Mouse (Mus musculus) kidney, embryonic 14.5 days (tissue): ENCODE data around the gene Rae1. TPM values are rescaled to one million over a fixed set of nuclear protein-coding genes. Genes with fewer than 3 reads are reported as not detected.
A peak's percentile ranks its signal among the peaks of the same experiment; 100 is the strongest.

Source experiments
- ATAC-seq: fragments of 200-750 bp; cut with Nextera tagmentation; 2 replicates; pipeline ENCODE4 v1.8.0; 2017; ENCODE audit warnings: moderate number of reproducible peaks, mild to moderate bottlenecking, moderate TSS enrichment, moderate library complexity; ENCODE audit not compliant: low FRiP score, low TSS enrichment
- H3K27ac ChIP-seq: fragments of 300-500 bp; sonication (generic); 2 replicates; pipeline ENCODE4 v1.5.1; 2014; ENCODE audit warnings: low read depth, mild to moderate bottlenecking, low read length, moderate library complexity, mixed read lengths
- H3K27me3 ChIP-seq: fragments of 300-500 bp; sonication (generic); 2 replicates; pipeline ENCODE4 v1.6.1; 2014; ENCODE audit warnings: mild to moderate bottlenecking, low read length; ENCODE audit not compliant: control insufficient read depth, insufficient read depth
- H3K36me3 ChIP-seq: fragments of 300-500 bp; sonication (generic); 2 replicates; pipeline ENCODE4 v1.6.1; 2014; ENCODE audit warnings: low read length, mixed read lengths; ENCODE audit not compliant: control insufficient read depth, insufficient read depth
- H3K4me1 ChIP-seq: fragments of 300-500 bp; sonication (generic); 2 replicates; pipeline ENCODE4 v1.6.1; 2014; ENCODE audit warnings: low read length, mixed read lengths; ENCODE audit not compliant: control insufficient read depth, insufficient read depth
- H3K4me2 ChIP-seq: fragments of 300-500 bp; sonication (generic); replicated peaks from 2 replicates; pipeline ENCODE4 v1.6.1; 2014; ENCODE audit warnings: low read depth, mild to moderate bottlenecking, low read length
- H3K4me3 ChIP-seq: fragments of 300-500 bp; sonication (generic); 2 replicates; pipeline ENCODE4 v1.5.1; 2014; ENCODE audit warnings: mild to moderate bottlenecking, low read length
- H3K9ac ChIP-seq: fragments of 300-500 bp; sonication (generic); 2 replicates; pipeline ENCODE4 v1.6.1; 2014; ENCODE audit warnings: low read depth, mild to moderate bottlenecking, low read length, moderate library complexity
- H3K9me3 ChIP-seq: fragments of 300-500 bp; sonication (generic); 2 replicates; pipeline ENCODE4 v1.6.1; 2016; ENCODE audit warnings: low read length; ENCODE audit not compliant: control insufficient read depth
- WGBS: fragments of 180-500 bp; shearing (Covaris S2); extraction: QIAGEN DNeasy Blood & Tissue Kit; methylation state at CpG from one replicate; pipeline ENCODE4 v1.1.7; 2014; 5-methylcytosine and 5-hydroxymethylcytosine counted together
- polyA plus RNA-seq: library from polyadenylated mRNA; unstranded; fragments of >200 nt; fragmentation: Nextera tagmentation; extraction: Ambion mirVana; gene quantifications from 2 replicates; pipeline ENCODE4 v1.2.1, GENCODE M21; 2014

Rae1 gene
- 131 and 155 TPM in 2 replicates for polyA plus RNA-seq

- H3K36me3 ChIP-seq: peaks cover 23% of the 10 kb centered on the region
- no peaks in the 10 kb centered on the region for H3K9me3 ChIP-seq
- H3K4me1 ChIP-seq: peaks cover 13% of the 10 kb centered on the region
- peak; percentile 95 for ATAC-seq
- peak within 1 kb of the TSS; percentile 95 for H3K4me3 ChIP-seq
- peak within 1 kb of the TSS; percentile 86 for H3K27ac ChIP-seq
- WGBS: under 1% methylated on average over 45 of the region's 45 CpGs
- peak within 1 kb of the TSS; percentile 82 for H3K4me2 ChIP-seq
- peak within 1 kb of the TSS; percentile 94 for H3K9ac ChIP-seq
- H3K27me3 ChIP-seq: no peaks in the 10 kb centered on the region
These were observed at the start of gene Rae1 for GRCm38 (mm10) chr2:172999630-173000284. Rae1 (plus strand) TSS chr2:173000117.

GRCm38 (mm10) chr2:172950119-172950676 is 49.7 kb upstream of the Rae1 start:
- Histone ChIP-seq H3K27ac (no peak overlapping the region), H3K9me3 (peaks cover 4% of the 10 kb centered on the region; the same call in 1 of the 2 replicates), H3K4me1 (0 out of 2 replicates have a peak, but pooled peaks cover 3% of the 10 kb centered on the region), H3K27me3 (no peaks in the 10 kb centered on the region), H3K36me3 (no peaks in the 10 kb centered on the region), H3K9ac (no peak overlapping the region), H3K4me2 (no peak overlapping the region), H3K4me3 (no peak overlapping the region)
- 75% methylated on average over 9 of the region's 9 CpGs for WGBS
- no peak for ATAC-seq

- no peak overlapping the region for H3K27ac ChIP-seq
These were observed 49.2 kb upstream of the Rae1 start for GRCm38 (mm10) chr2:172950722-172951121.

GRCm38 (mm10) chr2:172951976-172952375 is 47.9 kb upstream of the Rae1 start:
- H3K4me3 ChIP-seq: no peak overlapping the region
- 87% methylated on average over 2 of the region's 2 CpGs for WGBS
- no peak overlapping the region for H3K4me2 ChIP-seq
- no peaks in the 10 kb centered on the region for H3K27me3 ChIP-seq
- H3K9me3 ChIP-seq: peaks cover 11% of the 10 kb centered on the region; the same call in 1 of the 2 replicates
- no peaks in the 10 kb centered on the region for H3K36me3 ChIP-seq
- no peak overlapping the region for H3K9ac ChIP-seq
- no peak for ATAC-seq
- H3K4me1 ChIP-seq: 0 out of 2 replicates have a peak, but pooled peaks cover 3% of the 10 kb centered on the region
- H3K27ac ChIP-seq: no peak overlapping the region

More at GRCm38 (mm10) chr2:172950722-172951121, 49.2 kb upstream of the Rae1 start:
- ATAC-seq: no peak
- Histone ChIP-seq H3K4me1 (0 out of 2 replicates have a peak, but pooled peaks cover 3% of the 10 kb centered on the region), H3K36me3 (no peaks in the 10 kb centered on the region), H3K9ac (no peak overlapping the region), H3K4me3 (no peak overlapping the region), H3K27me3 (no peaks in the 10 kb centered on the region), H3K9me3 (peaks cover 4% of the 10 kb centered on the region; the same call in 1 of the 2 replicates), H3K4me2 (no peak overlapping the region)
- 57% methylated on average over 11 of the region's 11 CpGs for WGBS

DNA sequence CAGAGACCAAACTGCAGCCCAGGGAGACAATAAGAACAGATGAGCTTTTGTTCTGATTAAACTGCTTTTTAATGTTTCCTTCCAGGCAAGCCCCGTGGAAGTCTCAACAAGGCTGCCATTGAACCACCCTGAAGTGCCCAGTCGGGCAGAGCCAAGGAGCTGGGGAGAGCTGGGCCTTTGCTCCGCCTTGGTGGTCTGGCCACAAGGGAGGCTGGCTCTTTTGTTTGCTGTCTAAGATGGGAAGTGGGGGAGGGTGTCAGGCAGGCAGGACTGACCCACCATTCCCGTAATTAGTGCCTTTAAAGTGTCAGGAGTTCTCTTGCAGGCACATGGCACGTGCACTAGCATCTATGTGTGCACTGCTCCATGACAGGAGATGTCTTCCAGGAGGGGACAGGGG is 41.3 kb upstream of the Rae1 start:
- H3K9me3 ChIP-seq: peaks cover 18% of the 10 kb centered on the region; the same call in 1 of the 2 replicates
- H3K4me2 ChIP-seq: no peak overlapping the region
- 9% methylated on average over 5 of the region's 5 CpGs for WGBS
- peak; percentile 72 for ATAC-seq
- H3K36me3 ChIP-seq: no peaks in the 10 kb centered on the region
- no peaks in the 10 kb centered on the region for H3K27me3 ChIP-seq
- H3K4me1 ChIP-seq: peaks cover 18% of the 10 kb centered on the region; the same call in 1 of the 2 replicates
- H3K9ac ChIP-seq: no peak overlapping the region
- no peak overlapping the region for H3K4me3 ChIP-seq
- H3K27ac ChIP-seq: peak overlapping the region; percentile 18; the same call in 1 of the 2 replicates

- Histone ChIP-seq H3K27me3 (no peaks in the 10 kb centered on the region), H3K36me3 (no peaks in the 10 kb centered on the region), H3K9me3 (peaks cover 18% of the 10 kb centered on the region; the same call in 1 of the 2 replicates), H3K9ac (no peak overlapping the region), H3K27ac (0 out of 2 replicates have a peak overlapping the region, but pooled peaks have one; percentile 11), H3K4me3 (no peak overlapping the region), H3K4me1 (peaks cover 18% of the 10 kb centered on the region; the same call in 1 of the 2 replicates), H3K4me2 (no peak overlapping the region)
- WGBS: 39% methylated on average over 13 of the region's 13 CpGs
- ATAC-seq: 0 out of 2 replicates have a peak, but pooled peaks have one; percentile 23
These were observed 40.7 kb upstream of the Rae1 start for GRCm38 (mm10) chr2:172959006-172959768.

GRCm38 (mm10) chr2:172960350-172960749 is 39.6 kb upstream of the Rae1 start:
- Histone ChIP-seq H3K27ac (no peak overlapping the region), H3K4me2 (no peak overlapping the region), H3K36me3 (no peaks in the 10 kb centered on the region), H3K4me3 (no peak overlapping the region), H3K27me3 (no peaks in the 10 kb centered on the region), H3K4me1 (peaks cover 20% of the 10 kb centered on the region), H3K9ac (no peak overlapping the region), H3K9me3 (peaks cover 18% of the 10 kb centered on the region; the same call in 1 of the 2 replicates)
- no peak for ATAC-seq
- 91% methylated on average over 3 of the region's 3 CpGs for WGBS

GRCm38 (mm10) chr2:172961211-172961610 is 38.7 kb upstream of the Rae1 start:
- no peak for ATAC-seq
- no peak overlapping the region for H3K4me3 ChIP-seq
- 37% methylated on average over 6 of the region's 6 CpGs for WGBS
- peaks cover 18% of the 10 kb centered on the region; the same call in 1 of the 2 replicates for H3K9me3 ChIP-seq
- H3K36me3 ChIP-seq: no peaks in the 10 kb centered on the region
- H3K9ac ChIP-seq: no peak overlapping the region
- peaks cover 22% of the 10 kb centered on the region for H3K4me1 ChIP-seq
- H3K4me2 ChIP-seq: no peak overlapping the region
- H3K27me3 ChIP-seq: no peaks in the 10 kb centered on the region
- H3K27ac ChIP-seq: no peak overlapping the region; the same call in 1 of the 2 replicates
